Mouse (Mus musculus) intestine, embryonic 14.5 days (tissue): ENCODE results near the gene Gdf9. TPM values are rescaled to one million over a fixed set of nuclear protein-coding genes. Genes with fewer than 3 reads are reported as not detected.

Experiments
- ATAC-seq: fragments of 200-750 bp; cut with Nextera tagmentation; replicated peaks from 2 replicates; pipeline ENCODE4 v1.8.0; 2017; ENCODE audit warnings: low read depth, moderate number of reproducible peaks, moderate TSS enrichment, moderate library complexity; ENCODE audit not compliant: low FRiP score, low TSS enrichment
- DNase-seq: peaks from one replicate; pipeline ENCODE4 v3.0.0-alpha.2; 2018; ENCODE audit warnings: low spot score
- H3K27ac ChIP-seq: fragments of 300-500 bp; sonication (generic); 2 replicates; pipeline ENCODE4 v1.5.1; 2014; ENCODE audit warnings: low read depth, mild to moderate bottlenecking, control low read depth
- H3K27me3 ChIP-seq: fragments of 300-500 bp; sonication (generic); replicated peaks from 2 replicates; pipeline ENCODE4 v1.6.1; 2014; ENCODE audit warnings: low read length, control low read depth; ENCODE audit not compliant: control insufficient read depth, insufficient read depth
- H3K36me3 ChIP-seq: fragments of 300-500 bp; sonication (generic); 2 replicates; pipeline ENCODE4 v1.6.1; 2014; ENCODE audit warnings: low read length, control low read depth; ENCODE audit not compliant: control insufficient read depth, insufficient read depth
- H3K4me1 ChIP-seq: fragments of 300-500 bp; sonication (generic); replicated peaks from 2 replicates; pipeline ENCODE4 v1.6.1; 2014; ENCODE audit warnings: low read length, control low read depth, mixed read lengths; ENCODE audit not compliant: control insufficient read depth, insufficient read depth
- H3K4me2 ChIP-seq: fragments of 300-500 bp; sonication (generic); 2 replicates; pipeline ENCODE4 v1.6.1; 2014; ENCODE audit warnings: low read length
- H3K4me3 ChIP-seq: fragments of 300-500 bp; sonication (generic); 2 replicates; pipeline ENCODE4 v1.5.1; 2014; ENCODE audit warnings: low read depth, low read length, control low read depth, mixed read lengths
- H3K9ac ChIP-seq: fragments of 300-500 bp; sonication (generic); 2 replicates; pipeline ENCODE4 v1.6.1; 2014; ENCODE audit warnings: mild to moderate bottlenecking, low read length
- H3K9me3 ChIP-seq: fragments of 300-500 bp; sonication (generic); 2 replicates; pipeline ENCODE4 v1.6.1; 2016; ENCODE audit warnings: low read length, control low read depth; ENCODE audit not compliant: control insufficient read depth
- WGBS: fragments of 180-500 bp; shearing (Covaris S2); extraction: QIAGEN DNeasy Blood & Tissue Kit; methylation state at CpG from one replicate; pipeline ENCODE4 v1.1.7; 2014; 5-methylcytosine and 5-hydroxymethylcytosine counted together
- polyA plus RNA-seq: library from polyadenylated mRNA; unstranded; fragments of >200 nt; fragmentation: Nextera tagmentation; extraction: Ambion mirVana; gene quantifications from 2 replicates; pipeline ENCODE4 v1.2.1, GENCODE M21; 2014

Gdf9 gene
- polyA plus RNA-seq, 1 experiment from 2014 or later: 1.7 TPM

DNA sequence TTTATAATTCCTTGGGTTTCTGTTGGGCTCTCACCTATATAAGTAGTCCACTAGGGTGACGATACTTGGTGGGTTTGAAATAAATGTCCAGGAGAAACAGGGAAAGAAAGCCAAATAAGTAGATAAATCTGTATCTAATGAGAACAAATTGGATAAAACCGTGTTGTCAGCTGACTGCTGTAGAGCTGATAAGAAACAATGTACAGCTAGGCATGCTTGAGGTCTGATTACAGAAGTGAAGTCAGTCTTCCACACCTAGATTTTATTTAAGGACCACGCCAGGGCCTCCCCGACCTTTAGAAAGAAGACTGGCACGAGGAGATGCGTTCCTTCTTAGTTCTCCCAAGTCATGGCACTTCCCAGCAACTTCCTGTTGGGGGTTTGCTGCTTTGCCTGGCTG, 2.2 kb downstream of the Gdf9 start:
- Histone ChIP-seq H3K36me3 (peaks cover 12% of the 10 kb centered on the region), H3K4me1 (peaks cover 9% of the 10 kb centered on the region), H3K27me3 (no peaks in the 10 kb centered on the region), H3K4me2 (no peak overlapping the region), H3K9ac (no peak overlapping the region), H3K27ac (no peak overlapping the region), H3K4me3 (no peak overlapping the region), H3K9me3 (no peaks in the 10 kb centered on the region)
- 56% methylated on average over 6 of the region's 6 CpGs for WGBS
- no peak for DNase-seq
- ATAC-seq: no peak

DNA sequence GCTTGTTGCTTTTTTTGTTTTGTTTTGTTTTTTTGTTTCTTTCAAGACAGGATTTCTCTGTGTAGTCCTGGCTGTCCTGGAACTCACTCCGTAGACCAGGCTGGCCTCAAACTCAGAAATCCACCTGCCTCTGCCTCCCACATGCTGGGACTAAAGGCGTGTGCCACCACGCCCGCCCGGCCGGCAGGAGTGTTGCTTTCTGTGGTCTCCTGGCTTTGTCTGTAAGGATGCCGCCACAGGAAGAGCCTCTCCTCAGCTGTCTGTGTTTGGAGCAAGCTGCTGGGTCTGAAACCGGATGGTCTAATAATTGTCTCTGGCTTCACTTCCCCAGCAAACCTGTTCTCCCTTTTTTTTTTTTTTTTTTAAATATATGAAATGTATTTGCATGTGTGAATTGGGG, 4.7 kb downstream of the Gdf9 start:
- DNase-seq (no peak), ATAC-seq (no peak)
- no peaks in the 10 kb centered on the region; the same call in 1 of the 2 replicates for H3K4me1 ChIP-seq
- no peak overlapping the region for H3K4me2 ChIP-seq
- H3K4me3 ChIP-seq: no peak overlapping the region
- H3K36me3 ChIP-seq: no peaks in the 10 kb centered on the region
- no peak overlapping the region for H3K9ac ChIP-seq
- H3K27me3 ChIP-seq: no peaks in the 10 kb centered on the region
- no peak overlapping the region for H3K27ac ChIP-seq
- H3K9me3 ChIP-seq: no peaks in the 10 kb centered on the region
- 80% methylated on average over 8 of the region's 8 CpGs for WGBS

DNA sequence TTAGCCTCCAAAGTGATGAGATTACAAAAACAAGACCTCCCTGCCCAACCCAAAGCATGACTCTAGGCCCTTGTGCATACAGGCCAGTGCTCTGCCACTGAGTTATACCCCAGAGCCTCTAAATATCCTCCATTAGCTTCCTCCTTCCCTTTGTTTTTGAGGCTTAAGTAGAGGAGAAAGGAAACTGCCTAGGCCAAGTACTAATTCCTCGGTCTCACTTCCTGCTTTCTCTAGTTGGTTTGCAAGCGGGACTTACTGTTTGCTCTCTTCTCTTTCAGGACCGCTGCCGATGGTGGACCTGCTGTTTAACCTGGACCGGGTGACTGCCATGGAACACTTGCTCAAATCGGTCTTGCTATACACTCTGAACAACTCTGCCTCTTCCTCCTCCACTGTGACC, 5.5 kb downstream of the Gdf9 start:
- H3K27me3 ChIP-seq: no peaks in the 10 kb centered on the region
- no peak overlapping the region for H3K4me3 ChIP-seq
- 86% methylated on average over 6 of the region's 6 CpGs for WGBS
- H3K9ac ChIP-seq: no peak overlapping the region
- no peaks in the 10 kb centered on the region; the same call in 1 of the 2 replicates for H3K4me1 ChIP-seq
- H3K9me3 ChIP-seq: no peaks in the 10 kb centered on the region
- DNase-seq (no peak), ATAC-seq (no peak)
- H3K27ac ChIP-seq: no peak overlapping the region
- H3K36me3 ChIP-seq: no peaks in the 10 kb centered on the region
- H3K4me2 ChIP-seq: no peak overlapping the region

DNA sequence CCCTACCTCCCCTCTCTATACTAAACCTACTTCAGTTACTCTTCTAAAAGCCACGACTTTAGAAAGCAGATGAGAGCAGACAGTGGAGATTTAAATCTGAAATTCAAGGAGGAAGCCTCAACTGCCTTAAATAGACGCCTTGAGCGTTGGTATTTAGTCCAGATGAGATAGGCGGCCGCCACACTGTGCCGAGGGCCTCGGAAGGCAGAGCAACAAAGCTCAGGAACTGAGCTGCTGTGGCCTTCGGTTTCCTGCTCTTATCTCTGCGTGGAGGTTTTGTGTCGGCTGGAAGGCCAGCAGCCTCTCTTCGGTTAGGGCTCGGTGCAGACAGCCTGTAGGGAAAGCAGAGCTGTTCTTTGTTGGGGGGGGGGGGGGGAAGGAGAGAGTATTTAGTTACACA, 11.1 kb downstream of the Gdf9 start:
- no peaks in the 10 kb centered on the region for H3K27me3 ChIP-seq
- no peaks in the 10 kb centered on the region for H3K36me3 ChIP-seq
- WGBS: 31% methylated on average over 12 of the region's 12 CpGs
- no peaks in the 10 kb centered on the region for H3K4me1 ChIP-seq
- ATAC-seq: no peak
- no peak overlapping the region for H3K27ac ChIP-seq
- H3K9ac ChIP-seq: no peak overlapping the region
- no peak for DNase-seq
- no peak overlapping the region for H3K4me2 ChIP-seq
- H3K4me3 ChIP-seq: no peak overlapping the region
- no peaks in the 10 kb centered on the region for H3K9me3 ChIP-seq

DNA sequence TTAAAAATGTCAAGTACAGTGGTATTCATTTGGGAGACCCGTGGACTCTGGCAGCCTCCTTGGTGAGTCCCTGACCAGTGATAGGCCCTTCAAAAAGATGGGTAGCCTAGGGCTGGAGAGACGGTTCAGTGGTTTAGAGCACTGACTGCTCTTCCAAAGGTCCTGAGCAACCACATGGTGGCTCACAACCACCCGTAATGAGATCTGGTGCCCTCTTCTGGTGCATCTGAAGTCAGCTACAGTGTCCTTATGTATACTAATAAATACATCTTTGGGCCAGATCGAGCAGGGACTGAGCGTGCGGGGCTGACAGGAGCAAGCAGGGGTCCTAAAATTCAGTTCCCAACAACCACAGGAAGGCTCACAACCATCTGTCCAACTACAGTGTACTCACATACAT, 13.0 kb downstream of the Gdf9 start:
- no peaks in the 10 kb centered on the region for H3K36me3 ChIP-seq

DNA sequence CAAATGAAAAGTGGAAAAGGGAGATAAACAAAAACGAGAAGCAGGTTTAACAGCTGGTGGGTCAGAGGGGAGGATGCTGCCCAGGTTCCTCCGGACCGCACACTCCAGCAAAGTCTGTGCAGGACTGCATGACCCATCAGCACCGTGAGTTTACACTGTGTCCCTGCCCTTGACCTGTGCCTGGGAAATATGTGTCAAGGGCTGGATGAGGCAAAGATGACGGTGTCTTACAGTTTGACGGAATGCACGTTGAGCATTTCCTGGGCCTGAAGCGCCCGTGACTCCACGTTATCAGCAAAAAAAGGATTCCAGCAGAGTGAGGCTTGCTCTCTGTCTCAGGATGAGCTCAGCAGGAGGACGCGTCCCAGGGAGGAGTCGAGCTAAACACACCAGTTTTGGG, 14.7 kb downstream of the Gdf9 start:
- no peak overlapping the region for H3K4me3 ChIP-seq
- DNase-seq: no peak
- H3K27ac ChIP-seq: no peak overlapping the region
- H3K27me3 ChIP-seq: no peaks in the 10 kb centered on the region
- 54% methylated on average over 13 of the region's 13 CpGs for WGBS
- H3K9me3 ChIP-seq: no peaks in the 10 kb centered on the region
- no peak overlapping the region for H3K4me2 ChIP-seq
- no peak overlapping the region for H3K9ac ChIP-seq
- ATAC-seq: no peak
- no peaks in the 10 kb centered on the region for H3K36me3 ChIP-seq
- no peaks in the 10 kb centered on the region; the same call in 1 of the 2 replicates for H3K4me1 ChIP-seq

More for the DNA sequence above, 13.0 kb downstream of the Gdf9 start:
- ATAC-seq (no peak), DNase-seq (no peak)
- Histone ChIP-seq H3K4me1 (no peaks in the 10 kb centered on the region), H3K4me2 (no peak overlapping the region), H3K4me3 (no peak overlapping the region), H3K9ac (no peak overlapping the region), H3K27ac (no peak overlapping the region), H3K9me3 (no peaks in the 10 kb centered on the region), H3K27me3 (no peaks in the 10 kb centered on the region)
- WGBS: 41% methylated on average over 6 of the region's 6 CpGs

DNA sequence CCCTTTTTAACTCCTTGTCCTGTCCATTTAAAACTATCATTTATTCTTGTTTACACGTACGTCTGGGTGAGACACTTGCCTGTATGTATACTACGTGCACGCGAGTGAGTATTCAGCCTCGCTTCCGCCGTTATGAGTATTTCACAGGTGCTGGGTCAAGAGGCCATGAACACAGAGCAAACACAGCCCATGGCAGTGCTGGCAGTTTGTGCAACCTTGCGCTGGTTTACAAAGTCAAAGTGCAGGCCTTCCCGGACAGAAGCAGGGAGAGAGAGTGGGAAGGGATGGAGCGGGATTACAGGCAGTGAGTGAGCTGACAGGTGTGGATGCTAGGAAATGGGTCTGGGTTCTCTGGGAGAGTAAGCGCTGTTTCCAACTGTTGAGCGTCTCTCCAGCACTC, 15.4 kb downstream of the Gdf9 start:
- no peak for ATAC-seq
- Histone ChIP-seq H3K36me3 (no peaks in the 10 kb centered on the region), H3K4me2 (no peak overlapping the region), H3K27me3 (no peaks in the 10 kb centered on the region), H3K4me3 (no peak overlapping the region), H3K27ac (no peak overlapping the region), H3K4me1 (no peaks in the 10 kb centered on the region; the same call in 1 of the 2 replicates), H3K9ac (no peak overlapping the region), H3K9me3 (no peaks in the 10 kb centered on the region)
- DNase-seq: no peak
- 64% methylated on average over 13 of the region's 13 CpGs for WGBS

DNA sequence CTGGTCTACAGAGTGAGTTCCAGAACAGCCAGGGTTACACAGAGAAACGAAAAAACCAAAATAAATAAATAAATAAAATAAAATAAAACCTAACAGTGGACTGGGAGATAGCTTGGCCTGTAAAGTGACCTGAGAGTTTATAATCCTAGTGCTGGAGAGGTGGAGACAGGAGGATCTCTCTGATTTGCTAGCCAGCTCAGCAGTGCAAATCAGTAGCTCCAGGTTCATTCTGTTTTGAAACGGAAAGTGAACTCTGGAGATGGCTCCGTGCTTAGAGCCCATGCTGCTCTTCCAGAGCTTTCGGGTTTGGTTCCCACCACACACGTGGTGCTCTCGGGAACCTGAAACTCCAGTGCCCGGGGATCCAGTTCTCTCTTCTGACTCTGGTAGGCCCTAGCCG, 17.2 kb downstream of the Gdf9 start:
- ATAC-seq (no peak), DNase-seq (no peak)
- Histone ChIP-seq H3K27ac (no peak overlapping the region), H3K9ac (no peak overlapping the region), H3K4me2 (no peak overlapping the region), H3K9me3 (no peaks in the 10 kb centered on the region), H3K4me3 (no peak overlapping the region), H3K4me1 (no peaks in the 10 kb centered on the region; the same call in 1 of the 2 replicates), H3K36me3 (no peaks in the 10 kb centered on the region), H3K27me3 (no peaks in the 10 kb centered on the region)
- WGBS: 90% methylated on average over 8 of the region's 8 CpGs

DNA sequence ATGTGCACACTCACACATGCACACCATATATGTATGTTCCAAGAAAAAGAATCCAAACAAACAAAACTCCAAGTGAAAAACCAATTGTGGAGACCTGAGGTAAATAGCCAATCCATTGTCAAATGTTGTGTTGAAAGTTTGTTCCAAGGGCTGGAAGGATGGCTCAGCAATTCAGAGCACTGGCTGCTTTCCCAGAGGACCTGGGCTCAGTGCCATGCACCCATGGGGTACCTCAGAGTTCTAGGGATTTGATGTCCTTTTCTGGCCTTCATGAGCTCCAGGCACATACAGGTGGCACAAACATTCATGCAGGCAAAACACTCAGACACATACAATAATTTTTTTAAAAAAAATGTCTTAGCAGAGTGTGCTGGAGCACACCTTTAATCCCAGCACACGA, 17.7 kb downstream of the Gdf9 start:
- no peak overlapping the region for H3K9ac ChIP-seq
- no peak overlapping the region for H3K27ac ChIP-seq
- DNase-seq: no peak
- no peaks in the 10 kb centered on the region for H3K36me3 ChIP-seq
- WGBS: 94% methylated on average over 1 of the region's 1 CpGs
- H3K4me3 ChIP-seq: no peak overlapping the region
- no peaks in the 10 kb centered on the region for H3K9me3 ChIP-seq
- ATAC-seq: no peak
- H3K27me3 ChIP-seq: no peaks in the 10 kb centered on the region
- H3K4me2 ChIP-seq: no peak overlapping the region
- no peaks in the 10 kb centered on the region; the same call in 1 of the 2 replicates for H3K4me1 ChIP-seq
